Mouse (Mus musculus) liver, embryonic 15.5 days (tissue): ENCODE data around the gene Mafg. TPM values are rescaled to one million over a fixed set of nuclear protein-coding genes. Genes with fewer than 3 reads are reported as not detected.

ENCODE experiments used
- ATAC-seq: fragments of 200-750 bp; cut with Nextera tagmentation; 2 replicates; pipeline ENCODE4 v1.8.0; 2017; ENCODE audit warnings: moderate number of reproducible peaks, mild to moderate bottlenecking, moderate library complexity; ENCODE audit not compliant: insufficient read depth
- H3K27ac ChIP-seq: fragments of 300-500 bp; sonication (generic); replicated peaks from 2 replicates; pipeline ENCODE4 v1.5.1; 2015; ENCODE audit warnings: mild to moderate bottlenecking, inconsistent platforms
- H3K27me3 ChIP-seq: fragments of 300-500 bp; sonication (generic); 2 replicates; pipeline ENCODE4 v1.6.1; 2015; ENCODE audit warnings: mild to moderate bottlenecking, inconsistent platforms
- H3K36me3 ChIP-seq: fragments of 300-500 bp; sonication (generic); replicated peaks from 2 replicates; pipeline ENCODE4 v1.6.1; 2015; ENCODE audit warnings: moderate library complexity, mild to moderate bottlenecking, inconsistent platforms
- H3K4me1 ChIP-seq: fragments of 300-500 bp; sonication (generic); replicated peaks from 2 replicates; pipeline ENCODE4 v1.6.1; 2015; ENCODE audit warnings: inconsistent platforms
- H3K4me2 ChIP-seq: fragments of 300-500 bp; sonication (generic); 2 replicates; pipeline ENCODE4 v1.6.1; 2015; ENCODE audit warnings: moderate library complexity, mild to moderate bottlenecking, inconsistent platforms
- H3K4me3 ChIP-seq: fragments of 300-500 bp; sonication (generic); replicated peaks from 2 replicates; pipeline ENCODE4 v1.5.1; 2015; ENCODE audit warnings: mild to moderate bottlenecking, inconsistent platforms
- H3K9ac ChIP-seq: fragments of 300-500 bp; sonication (generic); 2 replicates; pipeline ENCODE4 v1.6.1; 2015; ENCODE audit warnings: moderate library complexity, mild to moderate bottlenecking, inconsistent platforms
- H3K9me3 ChIP-seq: fragments of 300-500 bp; sonication (generic); replicated peaks from 2 replicates; pipeline ENCODE4 v1.6.1; 2016; ENCODE audit warnings: inconsistent platforms
- WGBS: fragments of 180-500 bp; shearing (Covaris S2); methylation state at CpG from one replicate; pipeline ENCODE4 v1.1.7; 2015; ENCODE audit warnings: mixed read lengths; ENCODE audit not compliant: insufficient replicate concordance; 5-methylcytosine and 5-hydroxymethylcytosine counted together
- microRNA-seq: library from miRNA; unstranded; fragments of <30 nt; microRNA quantifications from one replicate; pipeline ENCODE4, GENCODE M21; 2016
- polyA plus RNA-seq: library from polyadenylated mRNA; unstranded; fragments of >200 nt; fragmentation: Nextera tagmentation; extraction: Ambion mirVana; gene quantifications from 2 replicates; pipeline ENCODE4 v1.2.1, GENCODE M21; 2015

Gene Mafg
- polyA plus RNA-seq, 1 experiment from 2014 or later = 37.6 TPM

- H3K4me1 ChIP-seq = peaks cover 73% of the 10 kb centered on the region
- H3K9me3 ChIP-seq = no peaks in the 10 kb centered on the region
- H3K4me3 ChIP-seq = no peak overlapping the region
- H3K9ac ChIP-seq = no peak overlapping the region
- peaks cover 30% of the 10 kb centered on the region for H3K36me3 ChIP-seq
- peak overlapping the region; percentile 74 for H3K27ac ChIP-seq
- no peak for ATAC-seq
- 76% methylated on average over 3 of the region's 3 CpGs for WGBS
- no peaks in the 10 kb centered on the region for H3K27me3 ChIP-seq
- H3K4me2 ChIP-seq = peak overlapping the region; percentile 32
Measured at GRCm38 (mm10) chr11:120576365-120576981, 56.9 kb downstream of the Mafg start.

- no peaks in the 10 kb centered on the region for H3K9me3 ChIP-seq
- peak overlapping the region; percentile 74 for H3K27ac ChIP-seq
- peaks cover 78% of the 10 kb centered on the region for H3K4me1 ChIP-seq
- no peak for ATAC-seq
- no peak overlapping the region for H3K4me2 ChIP-seq
- H3K36me3 ChIP-seq = peaks cover 35% of the 10 kb centered on the region
- H3K9ac ChIP-seq = no peak overlapping the region
- no peak overlapping the region for H3K4me3 ChIP-seq
- H3K27me3 ChIP-seq = no peaks in the 10 kb centered on the region
Measured at GRCm38 (mm10) chr11:120575940-120576339, 57.5 kb downstream of the Mafg start.

Small RNA genes within 50 kb of the gene (microRNA-seq; reads per million reads assigned to microRNA genes)
- 3.6 reads per million, percentile 9 among the genes with 10 or more reads in this experiment for gene Mir6936

Other genes with a start within 250 kb of the Mafg start
- 20.6 and 24.3 TPM in 2 replicates for gene Nploc4, start 195.9 kb downstream of the Mafg start, polyA plus RNA-seq
- not detected in 2 replicates for gene Tspan10, start 191.0 kb downstream of the Mafg start, polyA plus RNA-seq
- 0.17 TPM in 1 of 2 replicates, not detected in the other for gene Pde6g, start 180.1 kb downstream of the Mafg start, polyA plus RNA-seq
- 6.8 and 7.1 TPM in 2 replicates for gene Oxld1, start 175.5 kb downstream of the Mafg start, polyA plus RNA-seq
- 13.0 and 14.2 TPM in 2 replicates for gene Ccdc137, start 175.5 kb downstream of the Mafg start, polyA plus RNA-seq
- 13.7 and 14.0 TPM in 2 replicates for gene Arl16, start 166.0 kb downstream of the Mafg start, polyA plus RNA-seq
- 89.5 and 90.2 TPM in 2 replicates for gene Mrpl12, start 149.0 kb downstream of the Mafg start, polyA plus RNA-seq
- gene Slc25a10, start 141.8 kb downstream of the Mafg start, polyA plus RNA-seq = 42.8 and 46.5 TPM in 2 replicates
- 16.9 and 20.5 TPM in 2 replicates for gene Gcgr, start 102.9 kb downstream of the Mafg start, polyA plus RNA-seq
- gene Mcrip1, start 83.9 kb downstream of the Mafg start, polyA plus RNA-seq = 41.8 and 47.6 TPM in 2 replicates
- gene Ppp1r27, start 82.5 kb downstream of the Mafg start, polyA plus RNA-seq = 0.36 and 0.38 TPM in 2 replicates
- 635 and 803 TPM in 2 replicates for gene P4hb, start 60.3 kb downstream of the Mafg start, polyA plus RNA-seq
- gene Arhgdia, start 52.0 kb downstream of the Mafg start, polyA plus RNA-seq = 222 and 238 TPM in 2 replicates
- gene Alyref, start 35.2 kb downstream of the Mafg start, polyA plus RNA-seq = 253 and 277 TPM in 2 replicates
- 76.2 and 79.0 TPM in 2 replicates for gene Anapc11, start 35.2 kb downstream of the Mafg start, polyA plus RNA-seq
- 14.7 and 15.8 TPM in 2 replicates for gene Npb, start 25.1 kb downstream of the Mafg start, polyA plus RNA-seq
- 138 and 165 TPM in 2 replicates for gene Pcyt2, start 15.7 kb downstream of the Mafg start, polyA plus RNA-seq
- 32.3 and 36.9 TPM in 2 replicates for gene Sirt7, start 8.4 kb downstream of the Mafg start, polyA plus RNA-seq
- 5.1 and 5.7 TPM in 2 replicates for gene Pycr1, start 10.2 kb upstream of the Mafg start, polyA plus RNA-seq
- gene Myadml2, start 14.6 kb upstream of the Mafg start, polyA plus RNA-seq = 0.29 and 1.0 TPM in 2 replicates
- 0.33 and 0.40 TPM in 2 replicates for gene Notum, start 27.6 kb upstream of the Mafg start, polyA plus RNA-seq
- gene Aspscr1, start 39.4 kb upstream of the Mafg start, polyA plus RNA-seq = 45.1 and 47.9 TPM in 2 replicates
- 80.9 and 88.4 TPM in 2 replicates for gene Cenpx, start 80.1 kb upstream of the Mafg start, polyA plus RNA-seq
- gene Lrrc45, start 80.3 kb upstream of the Mafg start, polyA plus RNA-seq = 9.7 and 11.5 TPM in 2 replicates
- gene Rac3, start 87.9 kb upstream of the Mafg start, polyA plus RNA-seq = 0.96 and 1.5 TPM in 2 replicates
- 20.2 and 24.6 TPM in 2 replicates for gene Dcxr, start 93.7 kb upstream of the Mafg start, polyA plus RNA-seq
- 0.37 TPM in 1 of 2 replicates, not detected in the other for gene Cbr2, start 98.5 kb upstream of the Mafg start, polyA plus RNA-seq
- 0.94 and 2.6 TPM in 2 replicates for gene Hmga1b, start 129.2 kb upstream of the Mafg start, polyA plus RNA-seq
- gene Rfng, start 150.6 kb upstream of the Mafg start, polyA plus RNA-seq = 11.5 and 12.0 TPM in 2 replicates
- 72.0 and 77.3 TPM in 2 replicates for gene Gps1, start 150.7 kb upstream of the Mafg start, polyA plus RNA-seq
- gene Dus1l, start 162.8 kb upstream of the Mafg start, polyA plus RNA-seq = 58.3 and 61.3 TPM in 2 replicates
- 20.1 and 24.9 TPM in 2 replicates for gene Fasn, start 190.9 kb upstream of the Mafg start, polyA plus RNA-seq